Mouse (Mus musculus): Measurements from ENCODE around the gene Gm39566.

DNA sequence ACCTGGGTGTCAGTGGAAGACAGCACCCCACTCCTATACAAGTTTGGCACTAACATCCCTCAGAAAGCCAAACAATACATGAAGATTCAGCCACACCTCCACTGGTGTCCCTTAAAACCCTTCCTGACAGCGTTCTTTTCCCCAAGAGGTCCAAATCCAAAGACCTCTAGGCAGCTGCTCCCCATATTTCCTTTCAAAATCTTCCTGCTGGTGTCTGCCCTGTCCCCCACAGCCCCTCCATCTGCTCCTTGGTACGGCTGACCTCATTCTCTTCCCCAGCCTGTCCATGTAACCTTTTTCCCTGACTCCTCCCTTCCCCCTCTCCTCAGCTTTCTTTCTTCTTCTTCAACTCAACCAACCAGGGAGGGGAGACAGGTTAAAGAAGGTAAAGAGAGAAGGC, 8.4 kb upstream of the Gm39566 start:
- TF ChIP-seq CTCF (conservative IDR thresholded peaks at IDR 0.05; ENCODE audit: insufficient read depth, insufficient read length, low read depth, low read length) (no peak), POLR2A (IDR thresholded peaks at IDR 0.05; ENCODE audit: low read depth, low read length) (no peak)
